Mouse (Mus musculus) adrenal gland, postnatal 25 days (tissue): ENCODE measurements around the gene Bnc1. TPM values are rescaled to one million over a fixed set of nuclear protein-coding genes. Genes with fewer than 3 reads are reported as not detected.

ENCODE experiments used
- DNase-seq: peaks from one replicate; pipeline ENCODE4 v3.0.0; 2021; ENCODE audit warnings: mixed read lengths
- long read RNA-seq: library from polyadenylated mRNA; stranded (forward); transcript quantifications from one replicate; pipeline ENCODE4 v2.0.0, GENCODE M21; 2021
- total RNA-seq: library from RNA; stranded (reverse); gene quantifications from 2 replicates; pipeline ENCODE4 v1.2.3, GENCODE M21; 2021

The Bnc1 gene
- total RNA-seq = 0.33 and 0.43 TPM in 2 replicates
- long read RNA-seq = 0 reads

- DNase-seq = peak; percentile 29
These were observed at the start of gene Bnc1 for GRCm38 (mm10) chr7:81992131-81993061. Bnc1 (minus strand) TSS chr7:81992292.

GRCm38 (mm10) chr7:82033347-82033746, 41.3 kb upstream of the Bnc1 start:
- no peak for DNase-seq

- no peak for DNase-seq
These were observed 37.6 kb upstream of the Bnc1 start for GRCm38 (mm10) chr7:82029666-82030065.

- no peak for DNase-seq
These were observed 33.7 kb upstream of the Bnc1 start for GRCm38 (mm10) chr7:82025802-82026201.

GRCm38 (mm10) chr7:82023676-82024075, 31.6 kb upstream of the Bnc1 start:
- DNase-seq = no peak

GRCm38 (mm10) chr7:82022404-82022803, 30.3 kb upstream of the Bnc1 start:
- DNase-seq = no peak

- DNase-seq = no peak
These were observed 25.9 kb upstream of the Bnc1 start for GRCm38 (mm10) chr7:82018031-82018430.

GRCm38 (mm10) chr7:82016751-82017710, 24.9 kb upstream of the Bnc1 start:
- no peak for DNase-seq

GRCm38 (mm10) chr7:82012472-82012871, 20.4 kb upstream of the Bnc1 start:
- DNase-seq = no peak

GRCm38 (mm10) chr7:82011534-82012401, 19.7 kb upstream of the Bnc1 start:
- no peak for DNase-seq

- DNase-seq = no peak
These were observed 15.1 kb upstream of the Bnc1 start for GRCm38 (mm10) chr7:82007151-82007550.

- no peak for DNase-seq
These were observed 12.1 kb upstream of the Bnc1 start for GRCm38 (mm10) chr7:82004228-82004627.

GRCm38 (mm10) chr7:81999816-82000215, 7.7 kb upstream of the Bnc1 start:
- no peak for DNase-seq

GRCm38 (mm10) chr7:81999372-81999771, 7.3 kb upstream of the Bnc1 start:
- DNase-seq = no peak

- DNase-seq = no peak
These were observed 3.9 kb upstream of the Bnc1 start for GRCm38 (mm10) chr7:81995975-81996374.

GRCm38 (mm10) chr7:81995126-81995525, 3.0 kb upstream of the Bnc1 start:
- DNase-seq = no peak

- DNase-seq = no peak
These were observed 1.0 kb upstream of the Bnc1 start for GRCm38 (mm10) chr7:81993140-81993539.

- DNase-seq = no peak
These were observed 456 bp downstream of the Bnc1 start for GRCm38 (mm10) chr7:81991611-81992061.

- DNase-seq = no peak
These were observed 976 bp downstream of the Bnc1 start for GRCm38 (mm10) chr7:81991116-81991515.

GRCm38 (mm10) chr7:81983651-81984050, 8.4 kb downstream of the Bnc1 start:
- no peak for DNase-seq

- DNase-seq = no peak
These were observed 13.8 kb downstream of the Bnc1 start for GRCm38 (mm10) chr7:81978304-81978703.

- no peak for DNase-seq
These were observed 17.5 kb downstream of the Bnc1 start for GRCm38 (mm10) chr7:81974616-81975015.
